Mouse (Mus musculus): ENCODE measurements at regions not wholly inside any gene's neighbourhood (a gene's known extent, or its start where the extent isn't known, plus 50 kb on each side); places are given as distances from the start of the nearest gene placed in this dataset.

GRCm38 (mm10) chrX:11444261-11444725 lies 116.7 kb downstream of the H2al1j start:
- no peak for TF ChIP-seq CTCF (IDR thresholded peaks at IDR 0.05; ENCODE audit: control insufficient read depth, insufficient read depth, insufficient replicate concordance, low read depth, low read length)
- TF ChIP-seq POLR2A (IDR thresholded peaks at IDR 0.05; ENCODE audit: control insufficient read depth, low read depth, low read length) = no peak
- Histone ChIP-seq H3K4me1 (ENCODE audit: control insufficient read depth, insufficient read depth, low read length) (no peaks in the 10 kb centered on the region), H3K27ac (ENCODE audit: control insufficient read depth, insufficient read depth, low read depth, low read length) (no peak overlapping the region), H3K4me3 (ENCODE audit: control insufficient read depth, low read depth, low read length) (no peak overlapping the region), H3K36me3 (ENCODE audit: control insufficient read depth, insufficient read depth, low read length) (no peaks in the 10 kb centered on the region), H3K27me3 (ENCODE audit: control insufficient read depth, insufficient read depth, low read length) (no peaks in the 10 kb centered on the region)

- Histone ChIP-seq H3K36me3 (ENCODE audit: control insufficient read depth, insufficient read depth, low read length) (no peaks in the 10 kb centered on the region), H3K4me1 (ENCODE audit: control insufficient read depth, insufficient read depth, low read length) (no peaks in the 10 kb centered on the region), H3K4me3 (ENCODE audit: control insufficient read depth, low read depth, low read length) (no peak overlapping the region), H3K27ac (ENCODE audit: control insufficient read depth, insufficient read depth, low read depth, low read length) (no peak overlapping the region), H3K27me3 (ENCODE audit: control insufficient read depth, insufficient read depth, low read length) (no peaks in the 10 kb centered on the region)
- no peak for TF ChIP-seq CTCF (IDR thresholded peaks at IDR 0.05; ENCODE audit: control insufficient read depth, insufficient read depth, insufficient replicate concordance, low read depth, low read length)
- TF ChIP-seq POLR2A (IDR thresholded peaks at IDR 0.05; ENCODE audit: control insufficient read depth, low read depth, low read length) = no peak
These were observed 121.1 kb downstream of the H2al1j start for GRCm38 (mm10) chrX:11448711-11449110.

- no peak overlapping the region for H3K4me3 ChIP-seq (ENCODE audit: control insufficient read depth, low read depth, low read length)
- TF ChIP-seq CTCF (IDR thresholded peaks at IDR 0.05; ENCODE audit: control insufficient read depth, insufficient read depth, insufficient replicate concordance, low read depth, low read length) = no peak
- TF ChIP-seq POLR2A (IDR thresholded peaks at IDR 0.05; ENCODE audit: control insufficient read depth, low read depth, low read length) = no peak
- H3K27me3 ChIP-seq (ENCODE audit: control insufficient read depth, insufficient read depth, low read length) = no peaks in the 10 kb centered on the region
- H3K36me3 ChIP-seq (ENCODE audit: control insufficient read depth, insufficient read depth, low read length) = no peaks in the 10 kb centered on the region
- no peak overlapping the region for H3K27ac ChIP-seq (ENCODE audit: control insufficient read depth, insufficient read depth, low read depth, low read length)
- H3K4me1 ChIP-seq (ENCODE audit: control insufficient read depth, insufficient read depth, low read length) = no peaks in the 10 kb centered on the region
These were observed 130.9 kb downstream of the H2al1j start for GRCm38 (mm10) chrX:11458521-11458920.

- no peak overlapping the region for H3K27ac ChIP-seq (ENCODE audit: control insufficient read depth, insufficient read depth, low read depth, low read length)
- TF ChIP-seq POLR2A (IDR thresholded peaks at IDR 0.05; ENCODE audit: control insufficient read depth, low read depth, low read length) (no peak), CTCF (IDR thresholded peaks at IDR 0.05; ENCODE audit: control insufficient read depth, insufficient read depth, insufficient replicate concordance, low read depth, low read length) (no peak)
- no peaks in the 10 kb centered on the region for H3K36me3 ChIP-seq (ENCODE audit: control insufficient read depth, insufficient read depth, low read length)
- no peaks in the 10 kb centered on the region for H3K4me1 ChIP-seq (ENCODE audit: control insufficient read depth, insufficient read depth, low read length)
- no peak overlapping the region for H3K4me3 ChIP-seq (ENCODE audit: control insufficient read depth, low read depth, low read length)
- H3K27me3 ChIP-seq (ENCODE audit: control insufficient read depth, insufficient read depth, low read length) = no peaks in the 10 kb centered on the region
These were observed 136.4 kb downstream of the H2al1j start for GRCm38 (mm10) chrX:11463955-11464511.

GRCm38 (mm10) chrX:11466191-11466590 lies 138.6 kb downstream of the H2al1j start:
- TF ChIP-seq POLR2A (IDR thresholded peaks at IDR 0.05; ENCODE audit: control insufficient read depth, low read depth, low read length) = no peak
- no peak for TF ChIP-seq CTCF (IDR thresholded peaks at IDR 0.05; ENCODE audit: control insufficient read depth, insufficient read depth, insufficient replicate concordance, low read depth, low read length)
- H3K4me1 ChIP-seq (ENCODE audit: control insufficient read depth, insufficient read depth, low read length) = no peaks in the 10 kb centered on the region
- no peak overlapping the region for H3K27ac ChIP-seq (ENCODE audit: control insufficient read depth, insufficient read depth, low read depth, low read length)
- H3K36me3 ChIP-seq (ENCODE audit: control insufficient read depth, insufficient read depth, low read length) = no peaks in the 10 kb centered on the region
- no peak overlapping the region for H3K4me3 ChIP-seq (ENCODE audit: control insufficient read depth, low read depth, low read length)
- no peaks in the 10 kb centered on the region for H3K27me3 ChIP-seq (ENCODE audit: control insufficient read depth, insufficient read depth, low read length)

GRCm38 (mm10) chrX:11479696-11480339 lies 152.2 kb downstream of the H2al1j start:
- no peaks in the 10 kb centered on the region for H3K27me3 ChIP-seq (ENCODE audit: control insufficient read depth, insufficient read depth, low read length)

GRCm38 (mm10) chrX:11482141-11482540 lies 154.5 kb downstream of the H2al1j start:
- no peak overlapping the region for H3K27ac ChIP-seq (ENCODE audit: control insufficient read depth, insufficient read depth, low read depth, low read length)
- no peaks in the 10 kb centered on the region for H3K27me3 ChIP-seq (ENCODE audit: control insufficient read depth, insufficient read depth, low read length)
- no peak for TF ChIP-seq POLR2A (IDR thresholded peaks at IDR 0.05; ENCODE audit: control insufficient read depth, low read depth, low read length)
- no peak for TF ChIP-seq CTCF (IDR thresholded peaks at IDR 0.05; ENCODE audit: control insufficient read depth, insufficient read depth, insufficient replicate concordance, low read depth, low read length)

More at GRCm38 (mm10) chrX:11479696-11480339, 152.2 kb downstream of the H2al1j start:
- H3K27ac ChIP-seq (ENCODE audit: control insufficient read depth, insufficient read depth, low read depth, low read length) = no peak overlapping the region
- TF ChIP-seq POLR2A (IDR thresholded peaks at IDR 0.05; ENCODE audit: control insufficient read depth, low read depth, low read length) = no peak
- TF ChIP-seq CTCF (IDR thresholded peaks at IDR 0.05; ENCODE audit: control insufficient read depth, insufficient read depth, insufficient replicate concordance, low read depth, low read length) = no peak
- no peaks in the 10 kb centered on the region for H3K36me3 ChIP-seq (ENCODE audit: control insufficient read depth, insufficient read depth, low read length)
- no peak overlapping the region for H3K4me3 ChIP-seq (ENCODE audit: control insufficient read depth, low read depth, low read length)
- no peaks in the 10 kb centered on the region for H3K4me1 ChIP-seq (ENCODE audit: control insufficient read depth, insufficient read depth, low read length)

More at GRCm38 (mm10) chrX:11482141-11482540, 154.5 kb downstream of the H2al1j start:
- H3K4me1 ChIP-seq (ENCODE audit: control insufficient read depth, insufficient read depth, low read length) = no peaks in the 10 kb centered on the region
- H3K4me3 ChIP-seq (ENCODE audit: control insufficient read depth, low read depth, low read length) = no peak overlapping the region
- H3K36me3 ChIP-seq (ENCODE audit: control insufficient read depth, insufficient read depth, low read length) = no peaks in the 10 kb centered on the region

All from testis, adult 2 months (tissue).